ENCODE assay signal across 19 mouse cellular contexts in the genomic region with DNA sequence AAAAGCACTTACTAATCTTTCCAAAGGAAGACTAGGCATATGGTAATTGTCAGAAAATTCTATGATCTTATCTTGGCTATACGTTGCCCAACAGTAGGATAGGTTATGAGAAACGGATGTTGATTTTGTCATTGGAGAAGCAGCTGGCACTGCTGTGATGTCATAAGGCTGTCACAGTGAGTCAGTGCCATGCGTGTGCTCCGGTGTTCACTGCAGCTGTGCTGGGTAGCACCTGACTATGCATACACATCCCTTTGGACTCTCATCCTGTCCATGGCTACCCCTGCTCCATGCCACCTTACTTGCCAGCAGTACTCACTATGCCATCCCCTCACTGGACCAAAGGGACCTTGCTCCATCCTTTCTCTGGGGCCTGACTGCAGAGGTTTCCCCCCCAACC. TPM values are rescaled to one million over a fixed set of nuclear protein-coding genes. Genes with fewer than 3 reads are reported as not detected.
A peak's percentile ranks its signal among the peaks of the same experiment; 100 is the strongest.
DNase-seq lines count a peak whose midpoint lies in the region; ATAC-seq and TF ChIP-seq lines count a peak whose summit lies in the region.
"Had no signal": no experiment of that assay in that cellular context is flagged by ENCODE, and none has a peak within 500 bp of the region (broad histone marks: within the 10 kb centered on the region; RNA-seq: fewer than 3 reads in every experiment).

No protein-coding gene starts in this region.

- no peak for TF ChIP-seq CTCF in liver, postnatal 0 days (IDR thresholded peaks at IDR 0.05; ENCODE audit: low read depth)
- TF ChIP-seq CTCF in intestine, postnatal 0 days (IDR thresholded peaks at IDR 0.05; ENCODE audit: low read depth) = no peak

- H3K27me3 ChIP-seq in liver, postnatal 0 days (ENCODE audit: insufficient read depth, low read length) = no peaks in the 10 kb centered on the region
- no peaks in the 10 kb centered on the region for H3K27me3 ChIP-seq in intestine, postnatal 0 days (replicated peaks; ENCODE audit: control insufficient read depth, insufficient read depth, low read length)
- H3K27me3 ChIP-seq: forebrain, embryonic 15.5 days; heart, embryonic 13.5 days; limb, embryonic 13.5 days; midbrain, embryonic 13.5 days; stomach, embryonic 15.5 days had no signal

- 0 out of 2 replicates have a peak, but pooled peaks cover 3% of the 10 kb centered on the region for H3K36me3 ChIP-seq in liver, postnatal 0 days (replicated peaks; ENCODE audit: insufficient read depth, low read length)
- H3K36me3 ChIP-seq in intestine, postnatal 0 days (ENCODE audit: control insufficient read depth, insufficient read depth) = no peaks in the 10 kb centered on the region; the same call in 1 of the 2 replicates
- H3K36me3 ChIP-seq: forebrain, embryonic 15.5 days; heart, embryonic 13.5 days; limb, embryonic 13.5 days; midbrain, embryonic 13.5 days; stomach, embryonic 15.5 days had no signal

- H3K4me1 ChIP-seq in liver, postnatal 0 days (ENCODE audit: insufficient read depth) = peaks cover 50% of the 10 kb centered on the region
- H3K4me1 ChIP-seq in intestine, postnatal 0 days (replicated peaks; ENCODE audit: control insufficient read depth, insufficient read depth, low read length) = no peaks in the 10 kb centered on the region
- H3K4me1 ChIP-seq: forebrain, embryonic 15.5 days had no signal

- H3K27ac ChIP-seq in liver, postnatal 0 days (ENCODE audit: low read depth) = no peak overlapping the region
- H3K27ac ChIP-seq in intestine, postnatal 0 days (ENCODE audit: low read depth, low read length) = no peak overlapping the region
- H3K27ac ChIP-seq: forebrain, embryonic 15.5 days; limb, embryonic 13.5 days; liver, embryonic 14.5 days; midbrain, embryonic 13.5 days; stomach, embryonic 15.5 days had no signal

- H3K4me2 ChIP-seq in liver, postnatal 0 days (ENCODE audit: low read depth, low read length) = no peak overlapping the region
- no peak overlapping the region for H3K4me2 ChIP-seq in intestine, postnatal 0 days (replicated peaks; ENCODE audit: low read depth)
- H3K4me2 ChIP-seq: forebrain, embryonic 15.5 days; heart, embryonic 13.5 days; limb, embryonic 13.5 days; midbrain, embryonic 13.5 days; stomach, embryonic 15.5 days had no signal

- no peaks in the 10 kb centered on the region for H3K9me3 ChIP-seq in liver, postnatal 0 days (ENCODE audit: low read length)
- H3K9me3 ChIP-seq in intestine, postnatal 0 days (ENCODE audit: control insufficient read depth) = no peaks in the 10 kb centered on the region
- H3K9me3 ChIP-seq: forebrain, embryonic 15.5 days; heart, embryonic 13.5 days; limb, embryonic 13.5 days; midbrain, embryonic 13.5 days; stomach, embryonic 15.5 days had no signal

- peak; percentile 43; the same call in 1 of the 2 replicates for ATAC-seq in liver, postnatal 0 days
- ATAC-seq in inflammation-experienced regulatory T-cells, adult 6 months = peak; percentile 73
- no peak for ATAC-seq in intestine, postnatal 0 days
- ATAC-seq: forebrain, embryonic 15.5 days; midbrain, embryonic 13.5 days had no signal

- 49% methylated on average over 4 of the region's 4 CpGs for WGBS in liver, postnatal 0 days (ENCODE audit: insufficient replicate concordance)
- WGBS in intestine, postnatal 0 days = 72% methylated on average over 4 of the region's 4 CpGs

- TF ChIP-seq EP300 in liver, postnatal 0 days (IDR thresholded peaks at IDR 0.05; ENCODE audit: low read depth) = no peak

- DNase-seq in liver, postnatal 0 days = no peak
- DNase-seq in liver (no peak), 416B (ENCODE audit: low read depth) (peak; percentile 46)
- peak; percentile 77 for DNase-seq in CD4-positive, CD25-positive, alpha-beta regulatory T cell, adult 2 months (ENCODE audit: low read depth, low spot score)
- DNase-seq in left cerebral cortex, postnatal 10 days (ENCODE audit: extremely low spot score in 1 of 2, low spot score in 2 of 2) = no peak
- no peak for DNase-seq in left cerebral cortex, adult 11 months (ENCODE audit: low spot score)
- DNase-seq: cerebellum, adult 18-20 months; cerebellum, postnatal 25 days; kidney, adult 8-10 months; lung, postnatal 4 days; right cerebral cortex, postnatal 25 days had no signal

- no peak overlapping the region for H3K4me3 ChIP-seq in liver, postnatal 0 days (ENCODE audit: low read depth, low read length)
- H3K4me3 ChIP-seq in intestine, postnatal 0 days (ENCODE audit: low read depth, low read length) = no peak overlapping the region
- H3K4me3 ChIP-seq: forebrain, embryonic 15.5 days; heart, embryonic 13.5 days; limb, embryonic 13.5 days; midbrain, embryonic 13.5 days; stomach, embryonic 15.5 days had no signal

- intact Hi-C loops in left cerebral cortex, postnatal 10 days (cut with DNase I) = no loop called here

- H3K9ac ChIP-seq in liver, postnatal 0 days (replicated peaks) = no peak overlapping the region
- H3K9ac ChIP-seq in intestine, postnatal 0 days (ENCODE audit: low read depth, low read length) = no peak overlapping the region
- H3K9ac ChIP-seq: forebrain, embryonic 15.5 days; limb, embryonic 13.5 days; liver, embryonic 14.5 days; midbrain, embryonic 13.5 days; stomach, embryonic 15.5 days had no signal

RNA-seq across cellular contexts. Expression of a gene that starts 30.5 kb away (rescaled TPM):
- 3.5 and 3.7 TPM in 2 replicates for polyA plus RNA-seq in liver, postnatal 0 days (2015; fragmentation: Nextera tagmentation; extraction: Ambion mirVana)
- polyA plus RNA-seq in inflammation-experienced regulatory T-cells, adult 6 months (2017; shearing (Covaris generic)) = 10 to 100 TPM; 16.2 to 33.9 (median 32.4) TPM
- 4.4 and 4.6 TPM in 2 replicates for polyA plus RNA-seq in intestine, postnatal 0 days (2015; fragmentation: Nextera tagmentation; extraction: Ambion mirVana)
- total RNA-seq in left cerebral cortex, postnatal 10 days (2021) = 10 to 100 TPM; 13.2 to 16.4 TPM

Comparison
In these comparisons a context has a peak if more than half of its experiments do, and no peak if none do; other contexts are left out.
1. DNase-seq: peak in 416B (single experiment) and CD4-positive, CD25-positive, alpha-beta regulatory T cell, adult 2 months (single experiment); none in liver, postnatal 0 days (single experiment), liver (single experiment), left cerebral cortex, postnatal 10 days (0 of 2) and left cerebral cortex, adult 11 months (single experiment).